Mouse (Mus musculus): Measurements from ENCODE around the gene Prx.

GRCm38 (mm10) chr7:27493022-27493421 is 6.1 kb upstream of the Prx start:
- TF ChIP-seq CTCF (IDR thresholded peaks at IDR 0.05; ENCODE audit: low read depth, low read length) (no peak), EP300 (IDR thresholded peaks at IDR 0.05; ENCODE audit: insufficient read depth, low read depth, low read length) (no peak), POLR2A (IDR thresholded peaks at IDR 0.05; ENCODE audit: insufficient read depth, low read length) (no peak)

Measured in ES-Bruce4 (cell line).